Mouse (Mus musculus): Measurements from ENCODE around the gene Arpc4.

Arpc4 gene

GRCm38 (mm10) chr6:113402094-113402493 lies 24.2 kb downstream of the Arpc4 start:
- in situ Hi-C loops (cut with MboI, MseI) = no loop called here

GRCm38 (mm10) chr6:113404649-113405448 lies 26.9 kb downstream of the Arpc4 start:
- in situ Hi-C loops (cut with MboI, MseI) = no loop called here

- in situ Hi-C loops (cut with MboI, MseI) = no loop called here
Measured at GRCm38 (mm10) chr6:113405483-113405882, 27.6 kb downstream of the Arpc4 start.

- in situ Hi-C loops (cut with MboI, MseI) = no loop called here
Measured at GRCm38 (mm10) chr6:113406683-113407082, 28.8 kb downstream of the Arpc4 start.

GRCm38 (mm10) chr6:113410001-113410400 lies 32.1 kb downstream of the Arpc4 start:
- in situ Hi-C loops (cut with MboI, MseI) = no loop called here

- in situ Hi-C loops (cut with MboI, MseI) = no loop called here
Measured at GRCm38 (mm10) chr6:113416416-113416815, 38.5 kb downstream of the Arpc4 start.

- in situ Hi-C loops (cut with MboI, MseI) = no loop called here
Measured at GRCm38 (mm10) chr6:113418441-113419198, 40.7 kb downstream of the Arpc4 start.

GRCm38 (mm10) chr6:113419199-113419587 lies 41.3 kb downstream of the Arpc4 start, which contains the start of gene Rpusd3:
TSS of gene Rpusd3 (minus strand) at chr6:113419340.
- in situ Hi-C loops (cut with MboI, MseI) = no loop called here

- in situ Hi-C loops (cut with MboI, MseI) = no loop called here
Measured at GRCm38 (mm10) chr6:113423000-113423399, 45.1 kb downstream of the Arpc4 start.

- in situ Hi-C loops (cut with MboI, MseI) = no loop called here
Measured at GRCm38 (mm10) chr6:113424187-113424586, 46.3 kb downstream of the Arpc4 start.

- in situ Hi-C loops (cut with MboI, MseI) = no loop called here
Measured at GRCm38 (mm10) chr6:113426696-113427095, 48.8 kb downstream of the Arpc4 start.

- in situ Hi-C loops (cut with MboI, MseI) = no loop called here
Measured at GRCm38 (mm10) chr6:113427397-113427796, 49.5 kb downstream of the Arpc4 start.

GRCm38 (mm10) chr6:113428006-113428405 lies 50.1 kb downstream of the Arpc4 start:
- in situ Hi-C loops (cut with MboI, MseI) = no loop called here

- in situ Hi-C loops (cut with MboI, MseI) = no loop called here
Measured at GRCm38 (mm10) chr6:113429965-113430364, 52.0 kb downstream of the Arpc4 start.

GRCm38 (mm10) chr6:113430846-113431245 lies 52.9 kb downstream of the Arpc4 start:
- in situ Hi-C loops (cut with MboI, MseI) = no loop called here

GRCm38 (mm10) chr6:113431801-113432200 lies 53.9 kb downstream of the Arpc4 start:
- in situ Hi-C loops (cut with MboI, MseI) = no loop called here

- in situ Hi-C loops (cut with MboI, MseI) = no loop called here
Measured at GRCm38 (mm10) chr6:113433661-113434060, 55.7 kb downstream of the Arpc4 start.

- in situ Hi-C loops (cut with MboI, MseI) = no loop called here
Measured at GRCm38 (mm10) chr6:113434691-113435090, 56.8 kb downstream of the Arpc4 start.

- in situ Hi-C loops (cut with MboI, MseI) = no loop called here
Measured at GRCm38 (mm10) chr6:113435664-113436205, 57.8 kb downstream of the Arpc4 start, which contains the start of gene Cidec. TSS of gene Cidec (minus strand) at chr6:113435760.

GRCm38 (mm10) chr6:113437135-113437534 lies 59.2 kb downstream of the Arpc4 start:
- in situ Hi-C loops (cut with MboI, MseI) = no loop called here

- in situ Hi-C loops (cut with MboI, MseI) = no loop called here
Measured at GRCm38 (mm10) chr6:113438721-113439430, 61.0 kb downstream of the Arpc4 start.
